Mouse (Mus musculus) large intestine, adult 2 months (tissue): ENCODE results near the gene Gm10959. TPM values are rescaled to one million over a fixed set of nuclear protein-coding genes. Genes with fewer than 3 reads are reported as not detected.
"Not testable (repeated sequence)": the region's sequence is repeated elsewhere in the genome, so short reads cannot be mapped to it uniquely, and the experiment has no call there.

Experiments used
- DNase-seq: peaks from one replicate; pipeline ENCODE4 v3.0.0-alpha.2; 2012; ENCODE audit warnings: low read depth, low spot score
- WGBS: fragments of 180-500 bp; shearing (Covaris S2); methylation state at CpG from one replicate; pipeline ENCODE4 v1.1.7; 2018; 5-methylcytosine and 5-hydroxymethylcytosine counted together
- polyA plus RNA-seq: library from polyadenylated mRNA; depleted of rRNA; stranded (reverse); fragments of >200 nt; gene quantifications from 2 replicates; pipeline ENCODE4 v1.2.3, GENCODE M21; 2012; rRNA removed

The Gm10959 gene
- polyA plus RNA-seq = not detected in 2 replicates

GRCm38 (mm10) chr3:122919260-122919659 lies at the start of gene Gm10959:
Gene Gm10959, minus strand, starts transcription at chr3:122919360.
- 86% methylated on average over 8 of the region's 8 CpGs for WGBS
- no peak for DNase-seq

GRCm38 (mm10) chr3:122968391-122968790 lies 49.2 kb upstream of the Gm10959 start:
- 88% methylated on average over 9 of the region's 9 CpGs for WGBS
- no peak for DNase-seq

GRCm38 (mm10) chr3:122964301-122964700 lies 45.1 kb upstream of the Gm10959 start:
- 82% methylated on average over 5 of the region's 5 CpGs for WGBS
- DNase-seq = no peak

GRCm38 (mm10) chr3:122950129-122950528 lies 31.0 kb upstream of the Gm10959 start:
- DNase-seq = no peak
- 71% methylated on average over 2 of the region's 2 CpGs for WGBS

- 75% methylated on average over 6 of the region's 6 CpGs for WGBS
These were observed 24.3 kb upstream of the Gm10959 start for GRCm38 (mm10) chr3:122943387-122943890.

GRCm38 (mm10) chr3:122939215-122939614 lies 20.1 kb upstream of the Gm10959 start:
- WGBS = 83% methylated on average over 2 of the region's 2 CpGs
- DNase-seq = no peak

More at GRCm38 (mm10) chr3:122943387-122943890, 24.3 kb upstream of the Gm10959 start:
- DNase-seq = no peak

- not testable (repeated sequence) for DNase-seq
- WGBS = 86% methylated on average over 13 of the region's 13 CpGs
These were observed 18.0 kb upstream of the Gm10959 start for GRCm38 (mm10) chr3:122937176-122937575.

- 92% methylated on average over 1 of the region's 1 CpGs for WGBS
- DNase-seq = no peak
These were observed 13.3 kb upstream of the Gm10959 start for GRCm38 (mm10) chr3:122932466-122932865.

- WGBS = 86% methylated on average over 6 of the region's 6 CpGs
- no peak for DNase-seq
These were observed 10.6 kb upstream of the Gm10959 start for GRCm38 (mm10) chr3:122929723-122930122.

- DNase-seq = peak; percentile 68
- WGBS = under 1% methylated on average over 68 of the region's 68 CpGs
These were observed 5.1 kb upstream of the Gm10959 start, which contains the start of gene 1810037I17Rik for GRCm38 (mm10) chr3:122924009-122924914. Gene 1810037I17Rik, plus strand, starts transcription at chr3:122924203.

- 49% methylated on average over 7 of the region's 7 CpGs for WGBS
- DNase-seq = no peak
These were observed 4.0 kb upstream of the Gm10959 start for GRCm38 (mm10) chr3:122923147-122923546.

GRCm38 (mm10) chr3:122921676-122922527 lies 2.7 kb upstream of the Gm10959 start:
- WGBS = 46% methylated on average over 8 of the region's 8 CpGs
- no peak for DNase-seq

GRCm38 (mm10) chr3:122920572-122921435 lies 1.6 kb upstream of the Gm10959 start:
- WGBS = 58% methylated on average over 8 of the region's 8 CpGs
- no peak for DNase-seq

- no peak for DNase-seq
- WGBS = 59% methylated on average over 2 of the region's 2 CpGs
These were observed 488 bp downstream of the Gm10959 start for GRCm38 (mm10) chr3:122918672-122919071.

GRCm38 (mm10) chr3:122916191-122916680 lies 2.9 kb downstream of the Gm10959 start:
- 87% methylated on average over 6 of the region's 6 CpGs for WGBS
- DNase-seq = no peak

- WGBS = 88% methylated on average over 5 of the region's 5 CpGs
These were observed 3.7 kb downstream of the Gm10959 start for GRCm38 (mm10) chr3:122915493-122915892.

GRCm38 (mm10) chr3:122907841-122908240 lies 11.3 kb downstream of the Gm10959 start:
- no peak for DNase-seq
- 86% methylated on average over 2 of the region's 2 CpGs for WGBS

More at GRCm38 (mm10) chr3:122915493-122915892, 3.7 kb downstream of the Gm10959 start:
- DNase-seq = no peak

GRCm38 (mm10) chr3:122903746-122904433 lies 15.3 kb downstream of the Gm10959 start:
- 34% methylated on average over 12 of the region's 12 CpGs for WGBS
- peak; percentile 70 for DNase-seq
